Comparison of ENCODE assay signal across 15 mouse cellular contexts in the genomic region with DNA sequence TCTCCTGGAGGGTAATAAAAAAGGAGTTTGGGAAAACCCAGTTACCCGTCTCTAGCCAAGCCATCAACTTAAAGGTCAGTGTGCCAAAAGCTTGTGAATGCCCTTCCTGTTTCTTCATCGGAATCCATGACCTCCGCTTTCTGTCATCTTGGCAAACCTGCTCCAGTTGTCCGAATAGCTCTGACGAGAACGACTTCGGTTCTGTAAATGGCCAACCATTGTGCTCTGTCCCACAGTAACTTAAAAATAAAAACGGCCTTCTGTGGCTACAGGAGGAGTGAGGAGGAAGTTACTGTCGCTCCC. TPM values are rescaled to one million over a fixed set of nuclear protein-coding genes. Genes with fewer than 3 reads are reported as not detected.
DNase-seq lines count a peak whose midpoint lies in the region; ATAC-seq lines count a peak whose summit lies in the region.
"Had no signal": no experiment of that assay in that cellular context is flagged by ENCODE, and none has a peak within 500 bp of the region (broad histone marks: within the 10 kb centered on the region; RNA-seq: fewer than 3 reads in every experiment).

No protein-coding gene starts in this region.

- no peak for ATAC-seq in heart, embryonic 12.5 days (ENCODE audit: insufficient number of reproducible peaks, low FRiP score)
- no peak for ATAC-seq in kidney, embryonic 14.5 days (ENCODE audit: low FRiP score, low TSS enrichment)
- no peak for ATAC-seq in limb, embryonic 11.5 days (ENCODE audit: insufficient number of reproducible peaks, low FRiP score, low TSS enrichment, low read depth)
- ATAC-seq in activated CD4-positive, CD25-positive, alpha-beta regulatory T cell, adult 4 months, result no peak

- H3K9me3 ChIP-seq in heart, embryonic 12.5 days (replicated peaks), result peaks cover 7% of the 10 kb centered on the region
- no peaks in the 10 kb centered on the region for H3K9me3 ChIP-seq in kidney, embryonic 14.5 days (ENCODE audit: control insufficient read depth, low read length)
- peaks cover 7% of the 10 kb centered on the region for H3K9me3 ChIP-seq in embryonic facial prominence, embryonic 10.5 days
- H3K9me3 ChIP-seq in limb, embryonic 11.5 days (ENCODE audit: control insufficient read depth, low read length), result no peaks in the 10 kb centered on the region
- H3K9me3 ChIP-seq: stomach, embryonic 15.5 days had no signal

- no peak for DNase-seq in heart, adult 18-20 months
- DNase-seq in kidney, adult 9 months, result no peak
- DNase-seq in embryonic facial prominence, embryonic 10.5 days (ENCODE audit: low spot score), result no peak
- DNase-seq in limb, embryonic 11.5 days (ENCODE audit: low spot score), result no peak
- DNase-seq in right cerebral cortex, postnatal 25 days, result no peak
- DNase-seq: cerebellum, adult 9-10 months; thymus, postnatal 4 days had no signal

- no peaks in the 10 kb centered on the region for H3K36me3 ChIP-seq in heart, embryonic 12.5 days
- no peaks in the 10 kb centered on the region for H3K36me3 ChIP-seq in kidney, embryonic 14.5 days (ENCODE audit: control insufficient read depth, insufficient read depth, low read length)
- no peaks in the 10 kb centered on the region for H3K36me3 ChIP-seq in embryonic facial prominence, embryonic 10.5 days (replicated peaks)
- no peaks in the 10 kb centered on the region for H3K36me3 ChIP-seq in limb, embryonic 11.5 days (ENCODE audit: control insufficient read depth, insufficient read depth, low read length)
- H3K36me3 ChIP-seq: forebrain, embryonic 12.5 days; hindbrain, embryonic 10.5 days; stomach, embryonic 15.5 days had no signal

- H3K4me3 ChIP-seq in heart, embryonic 12.5 days, result peak overlapping the region; percentile 23; the same call in 1 of the 2 replicates
- H3K4me3 ChIP-seq in kidney, embryonic 14.5 days (ENCODE audit: low read length), result no peak overlapping the region
- H3K4me3 ChIP-seq in embryonic facial prominence, embryonic 10.5 days, result peak overlapping the region; percentile 44
- no peak overlapping the region for H3K4me3 ChIP-seq in limb, embryonic 11.5 days (ENCODE audit: low read depth, low read length)
- H3K4me3 ChIP-seq: forebrain, embryonic 12.5 days; stomach, embryonic 15.5 days had no signal

- 60% methylated on average over 9 of the region's 9 CpGs for WGBS in heart, embryonic 12.5 days
- WGBS in kidney, embryonic 14.5 days, result 59% methylated on average over 9 of the region's 9 CpGs
- 54% methylated on average over 9 of the region's 9 CpGs for WGBS in embryonic facial prominence, embryonic 10.5 days
- WGBS in limb, embryonic 11.5 days, result 72% methylated on average over 9 of the region's 9 CpGs

- H3K4me2 ChIP-seq in heart, embryonic 12.5 days, result peak overlapping the region; percentile 69
- peak overlapping the region; percentile 35; the same call in 1 of the 2 replicates for H3K4me2 ChIP-seq in kidney, embryonic 14.5 days (replicated peaks; ENCODE audit: low read depth, low read length)
- peak overlapping the region; percentile 32 for H3K4me2 ChIP-seq in limb, embryonic 11.5 days (ENCODE audit: low read depth, severe bottlenecking)

- H3K4me1 ChIP-seq in heart, embryonic 12.5 days (replicated peaks), result peaks cover 8% of the 10 kb centered on the region; the same call in 1 of the 2 replicates
- H3K4me1 ChIP-seq in kidney, embryonic 14.5 days (ENCODE audit: control insufficient read depth, insufficient read depth, low read length), result no peaks in the 10 kb centered on the region
- peaks cover 11% of the 10 kb centered on the region for H3K4me1 ChIP-seq in embryonic facial prominence, embryonic 10.5 days
- peaks cover 3% of the 10 kb centered on the region; the same call in 1 of the 2 replicates for H3K4me1 ChIP-seq in limb, embryonic 11.5 days (ENCODE audit: control insufficient read depth, insufficient read depth, low read length)
- H3K4me1 ChIP-seq: forebrain, embryonic 12.5 days had no signal

- peaks cover 22% of the 10 kb centered on the region for H3K27me3 ChIP-seq in heart, embryonic 12.5 days (replicated peaks)
- H3K27me3 ChIP-seq in kidney, embryonic 14.5 days (ENCODE audit: control insufficient read depth, insufficient read depth, low read length), result peaks cover 22% of the 10 kb centered on the region
- H3K27me3 ChIP-seq in embryonic facial prominence, embryonic 10.5 days (replicated peaks; ENCODE audit: low read depth, poor library complexity, severe bottlenecking), result peaks cover 56% of the 10 kb centered on the region
- peaks cover 11% of the 10 kb centered on the region for H3K27me3 ChIP-seq in limb, embryonic 11.5 days (ENCODE audit: control insufficient read depth, insufficient read depth, low read length)

- no peak overlapping the region for H3K27ac ChIP-seq in heart, embryonic 12.5 days (ENCODE audit: poor library complexity, severe bottlenecking)
- no peak overlapping the region for H3K27ac ChIP-seq in kidney, embryonic 14.5 days (ENCODE audit: low read depth, low read length)
- no peak overlapping the region for H3K27ac ChIP-seq in embryonic facial prominence, embryonic 10.5 days (replicated peaks)
- H3K27ac ChIP-seq in limb, embryonic 11.5 days (replicated peaks; ENCODE audit: low read depth, low read length), result no peak overlapping the region
- H3K27ac ChIP-seq: forebrain, embryonic 12.5 days; hindbrain, embryonic 10.5 days; stomach, embryonic 15.5 days had no signal

- H3K9ac ChIP-seq in heart, embryonic 12.5 days, result no peak overlapping the region
- H3K9ac ChIP-seq in kidney, embryonic 14.5 days (ENCODE audit: low read depth, low read length), result no peak overlapping the region
- no peak overlapping the region for H3K9ac ChIP-seq in limb, embryonic 11.5 days (ENCODE audit: low read length)
- H3K9ac ChIP-seq: forebrain, embryonic 12.5 days; stomach, embryonic 15.5 days had no signal

RNA-seq across cellular contexts. Expression of gene Tfap2a, which starts 11.4 kb away (rescaled TPM):
- 0.13 and 0.19 TPM in 2 replicates for polyA plus RNA-seq in heart, embryonic 12.5 days (2016; fragmentation: Nextera tagmentation; extraction: Ambion mirVana)
- total RNA-seq in heart, adult 18-20 months (2021), result under 1 TPM; 0.07 to 0.13 TPM
- polyA plus RNA-seq in kidney, embryonic 14.5 days (2014; fragmentation: Nextera tagmentation; extraction: Ambion mirVana), result 3.6 and 4.8 TPM in 2 replicates
- 8.3 and 8.5 TPM in 2 replicates for polyA plus RNA-seq in embryonic facial prominence, embryonic 10.5 days (2016; fragmentation: Nextera tagmentation; extraction: Ambion mirVana)
- polyA plus RNA-seq in limb, embryonic 11.5 days (2014; fragmentation: Nextera tagmentation; extraction: Ambion mirVana), result 7.2 and 7.3 TPM in 2 replicates
- not detected for polyA plus RNA-seq in activated CD4-positive, CD25-positive, alpha-beta regulatory T cell, adult 4 months (2017; shearing (Covaris generic))
- total RNA-seq: MEL had no signal
- polyA plus RNA-seq: liver, embryonic 16.5 days had no signal

Comparison
In these comparisons a context has a peak if more than half of its experiments do, and no peak if none do; other contexts are left out.
1. H3K4me3 ChIP-seq: peak in heart, embryonic 12.5 days (single experiment) and embryonic facial prominence, embryonic 10.5 days (single experiment); none in kidney, embryonic 14.5 days (single experiment) and limb, embryonic 11.5 days (single experiment).
2. Peak in every context shown above with its lines, with median percentiles within 50 percentile points of each other: H3K4me2 ChIP-seq.